Mouse (Mus musculus): Measurements from ENCODE around the gene Ano6.

Ano6 gene

DNA sequence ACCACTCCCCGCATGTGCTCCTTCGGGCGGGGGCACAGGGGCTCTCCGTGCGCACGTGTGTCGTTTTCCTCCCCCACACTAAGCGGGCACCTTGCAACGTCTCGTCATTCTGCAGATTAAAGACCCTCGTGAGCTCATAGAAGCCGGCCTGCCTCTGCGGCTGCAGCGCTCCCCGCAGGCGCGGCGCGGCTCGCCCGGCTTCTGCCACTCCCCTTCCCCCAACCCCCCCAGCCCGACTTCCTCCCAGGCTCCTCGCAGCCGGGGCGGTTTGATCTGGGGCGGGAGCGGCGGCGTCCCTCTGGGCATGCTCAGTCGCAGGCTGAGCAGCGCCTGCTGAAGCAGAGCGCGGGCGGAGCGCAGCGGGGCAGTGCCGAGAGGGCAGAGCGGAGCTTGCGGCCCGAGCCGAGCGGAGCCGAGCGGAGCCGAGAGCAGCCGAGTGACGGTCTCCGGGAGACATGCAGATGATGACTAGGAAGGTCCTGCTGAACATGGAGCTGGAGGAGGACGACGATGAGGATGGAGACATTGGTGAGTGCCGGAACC is at the start of gene Ano6:
Ano6 (plus strand) TSS at position 315 of the 543 bp plus-strand sequence.
- peak; percentile 89 to 92 for DNase-seq (ENCODE audit: low spot score in 2 of 2)

DNA sequence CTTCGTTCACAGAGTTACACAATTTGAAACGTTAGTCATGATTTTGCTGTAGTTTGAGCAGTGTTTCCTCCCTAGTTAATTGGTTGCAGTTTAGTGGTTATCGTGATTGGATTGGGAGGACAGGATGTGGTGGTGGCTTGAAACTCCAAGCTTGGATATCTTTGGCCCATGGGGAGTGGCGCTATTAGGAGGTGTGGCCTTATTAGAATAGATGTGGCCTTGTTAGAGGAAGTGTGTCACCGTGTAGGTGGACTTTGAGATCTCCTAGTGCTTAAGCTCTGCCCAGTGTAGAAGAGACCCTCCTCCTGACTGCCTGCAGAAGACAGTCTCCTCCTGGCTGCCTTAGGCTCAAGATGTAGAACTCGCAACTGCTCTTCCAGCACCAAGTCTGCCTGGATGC is 47.7 kb upstream of the Ano6 start:
- no peak for DNase-seq (ENCODE audit: low spot score in 2 of 2)

DNA sequence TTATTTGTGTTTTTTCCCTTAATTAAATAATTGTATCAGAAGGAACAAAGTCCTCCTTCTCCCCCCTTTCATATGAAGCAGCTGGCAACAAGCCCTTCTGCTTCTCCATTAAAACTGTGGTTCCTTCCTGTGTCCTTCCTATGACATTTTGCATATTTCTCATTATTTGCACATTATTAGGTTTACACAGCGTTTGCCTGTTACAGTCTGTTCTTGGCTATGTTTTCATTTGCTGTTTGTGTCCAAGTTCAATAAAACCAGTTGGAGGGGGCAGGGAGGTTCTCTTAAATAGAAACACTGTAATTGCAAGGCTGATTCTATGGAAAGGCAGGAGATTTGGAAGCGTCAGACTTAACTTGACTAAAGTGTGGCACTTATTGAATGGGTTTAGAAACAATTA is 46.8 kb upstream of the Ano6 start:
- DNase-seq (ENCODE audit: low spot score in 2 of 2) = no peak

DNA sequence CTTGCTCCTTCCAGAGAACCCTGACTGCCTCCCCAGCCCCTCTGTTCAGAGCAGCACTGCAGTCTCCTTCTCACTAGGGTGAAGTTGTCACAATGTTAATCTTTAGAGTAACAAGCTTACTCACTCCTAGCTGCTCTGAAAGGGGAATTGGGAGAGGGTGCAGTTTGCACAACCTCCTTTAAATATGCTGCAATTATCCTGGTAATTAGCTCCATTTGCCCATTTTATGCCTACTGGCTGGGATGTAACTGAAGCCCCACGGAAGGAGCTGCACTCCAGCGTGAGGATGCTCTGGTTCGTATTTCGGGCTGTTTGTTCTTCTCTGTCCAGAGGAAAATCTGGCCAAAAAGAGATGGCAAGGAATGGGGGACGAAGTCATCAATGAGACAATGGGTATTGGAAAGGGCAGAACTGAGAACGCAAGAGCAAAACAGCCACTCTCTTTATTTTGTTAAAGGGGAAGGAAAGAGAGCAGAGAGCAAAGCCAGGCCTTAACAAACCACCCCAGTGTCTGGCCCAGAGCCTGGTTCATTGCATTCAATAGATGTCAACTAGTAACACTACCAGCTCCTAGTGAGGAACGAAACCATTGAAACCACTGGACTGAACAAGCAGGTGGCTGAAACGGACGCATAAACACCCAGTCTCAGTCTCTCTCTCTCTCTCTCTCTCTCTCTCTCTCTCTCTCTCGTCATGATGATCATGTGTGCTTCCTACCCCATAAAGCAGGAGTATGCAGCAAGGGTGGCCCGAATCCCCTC is 45.1 kb upstream of the Ano6 start:
- DNase-seq (ENCODE audit: low spot score in 2 of 2) = no peak

- DNase-seq (ENCODE audit: low spot score in 2 of 2) = no peak
Measured at GRCm38 (mm10) chr15:95746513-95746912, 44.1 kb upstream of the Ano6 start.

- no peak for DNase-seq (ENCODE audit: low spot score in 2 of 2)
Measured at GRCm38 (mm10) chr15:95746955-95747931, 43.4 kb upstream of the Ano6 start.

- DNase-seq (ENCODE audit: low spot score in 2 of 2) = no peak
Measured at GRCm38 (mm10) chr15:95749216-95749615, 41.4 kb upstream of the Ano6 start.

DNA sequence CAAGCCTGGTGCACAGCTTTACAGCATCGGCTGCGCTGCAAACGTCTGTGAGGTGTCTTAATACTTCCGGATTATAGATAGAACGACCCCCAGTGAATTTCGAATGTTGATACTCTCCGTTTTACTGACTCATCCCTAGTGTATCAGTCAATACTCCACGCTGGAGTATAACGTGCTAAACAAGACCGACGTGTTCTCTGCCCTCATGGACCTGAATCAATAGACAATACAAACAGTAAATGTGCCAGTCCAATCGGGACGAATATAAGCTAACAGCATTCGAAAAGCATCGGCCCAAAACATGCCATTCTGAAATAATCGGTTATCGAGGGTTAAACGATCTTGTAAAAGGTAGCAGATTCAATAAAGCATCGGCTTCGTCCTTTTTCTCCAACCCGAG is 40.6 kb upstream of the Ano6 start:
- DNase-seq (ENCODE audit: low spot score in 2 of 2) = no peak

- no peak for DNase-seq (ENCODE audit: low spot score in 2 of 2)
Measured at GRCm38 (mm10) chr15:95751832-95752676, 38.6 kb upstream of the Ano6 start.

GRCm38 (mm10) chr15:95752677-95753019 is 38.0 kb upstream of the Ano6 start:
- no peak for DNase-seq (ENCODE audit: low spot score in 2 of 2)

DNA sequence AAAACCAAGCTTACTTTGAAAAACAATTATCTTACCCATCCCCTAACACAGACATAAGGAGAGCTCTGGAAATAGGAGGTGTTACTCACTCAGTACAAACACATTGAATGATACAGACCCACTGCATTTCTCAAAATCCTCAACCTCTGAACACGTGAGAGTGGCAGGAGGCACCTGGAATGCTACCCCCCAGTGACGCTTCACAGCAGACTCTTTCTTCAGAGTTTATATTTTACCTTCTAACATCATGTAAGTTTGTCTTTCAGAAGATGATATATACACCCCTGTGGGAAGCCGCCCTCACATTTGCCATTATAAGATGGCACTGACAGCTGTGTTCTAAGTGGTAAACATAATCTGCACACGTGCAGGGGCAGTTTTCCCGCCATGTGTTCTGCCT is 37.6 kb upstream of the Ano6 start:
- no peak for DNase-seq (ENCODE audit: low spot score in 2 of 2)

- peak; percentile 71 for DNase-seq (ENCODE audit: low spot score in 2 of 2)
Measured at GRCm38 (mm10) chr15:95757169-95757568, 33.5 kb upstream of the Ano6 start.

GRCm38 (mm10) chr15:95758069-95758468 is 32.6 kb upstream of the Ano6 start:
- no peak for DNase-seq (ENCODE audit: low spot score in 2 of 2)

GRCm38 (mm10) chr15:95758696-95759434 is 31.8 kb upstream of the Ano6 start:
- no peak for DNase-seq (ENCODE audit: low spot score in 2 of 2)

GRCm38 (mm10) chr15:95759857-95760256 is 30.8 kb upstream of the Ano6 start:
- no peak for DNase-seq (ENCODE audit: low spot score in 2 of 2)

- DNase-seq (ENCODE audit: low spot score in 2 of 2) = no peak
Measured at GRCm38 (mm10) chr15:95761420-95761819, 29.2 kb upstream of the Ano6 start.

GRCm38 (mm10) chr15:95762661-95763303 is 27.9 kb upstream of the Ano6 start:
- peak in 1 of 2 experiments; percentile 61 for DNase-seq (ENCODE audit: low spot score in 2 of 2)

GRCm38 (mm10) chr15:95763464-95763863 is 27.2 kb upstream of the Ano6 start:
- no peak for DNase-seq (ENCODE audit: low spot score in 2 of 2)

DNA sequence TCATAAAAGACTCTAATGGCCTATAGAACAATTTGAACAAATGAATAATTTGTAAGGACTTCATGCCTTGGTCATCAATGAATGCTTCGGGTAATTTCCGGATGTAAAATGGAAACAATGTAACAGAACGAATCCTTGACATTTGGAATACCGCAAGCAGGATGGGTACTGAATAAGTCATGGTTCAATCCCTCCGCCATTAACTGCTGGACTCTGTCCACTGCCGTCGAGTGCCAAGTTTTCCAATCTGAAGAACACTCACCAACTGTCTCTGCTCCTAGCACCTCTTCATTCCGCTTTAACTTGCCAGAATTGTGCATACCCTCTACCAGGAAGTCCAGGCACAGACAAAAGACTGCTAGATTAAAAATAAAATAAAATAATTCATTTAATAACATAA is 25.4 kb upstream of the Ano6 start:
- no peak for DNase-seq (ENCODE audit: low spot score in 2 of 2)

- no peak for DNase-seq (ENCODE audit: low spot score in 2 of 2)
Measured at GRCm38 (mm10) chr15:95765936-95766335, 24.7 kb upstream of the Ano6 start.
